Mouse (Mus musculus): Measurements from ENCODE around the gene Wipf2. TPM values are rescaled to one million over a fixed set of nuclear protein-coding genes. Genes with fewer than 3 reads are reported as not detected.

Wipf2 gene
- total and polyA plus RNA-seq, 3 experiments: 2.9 to 7.1 TPM; not detected in 1

DNA sequence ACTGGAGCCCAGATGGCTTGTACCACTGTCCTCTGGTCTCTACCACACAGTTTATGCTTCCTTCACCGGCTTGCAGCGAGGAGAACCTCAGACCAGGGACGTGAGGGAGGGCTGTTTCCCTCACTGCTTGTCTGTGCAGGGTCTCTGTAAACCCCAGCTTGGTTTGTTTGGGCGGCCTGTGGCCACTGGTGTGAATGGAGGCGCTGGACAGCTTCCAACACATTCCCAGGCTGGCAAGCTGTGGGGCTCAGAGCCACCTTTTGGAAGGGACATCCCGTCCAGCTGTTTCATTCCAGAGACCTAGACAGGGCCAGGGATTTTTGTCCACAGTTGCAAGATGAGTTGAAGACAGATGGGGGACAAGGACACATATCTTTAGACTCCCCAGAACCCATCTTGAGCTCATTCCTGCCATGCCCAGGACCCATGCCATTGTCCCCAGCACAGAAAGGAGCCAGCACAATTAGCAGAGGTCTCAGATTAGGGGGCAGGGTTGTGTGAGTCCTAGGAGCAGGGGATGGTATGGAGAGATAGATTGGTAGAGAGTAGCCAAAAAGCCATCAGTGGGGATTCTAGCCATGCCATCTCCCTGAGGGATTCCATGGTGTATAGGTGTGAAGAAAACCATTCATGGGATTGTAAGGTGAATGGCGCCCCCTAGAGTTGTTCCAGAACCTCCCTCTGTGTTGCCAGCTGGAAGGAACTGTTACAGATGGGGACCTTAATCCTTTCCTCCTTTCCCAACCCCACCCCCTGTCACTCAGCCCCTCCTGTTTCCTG lies 68.3 kb downstream of the Wipf2 start:
- no peak for DNase-seq (ENCODE audit: low read depth, low spot score)
- peak; percentile 20 to 32 (median 24); a peak in 4 of 6 replicates for TF ChIP-seq CTCF (IDR thresholded peaks at IDR 0.05 in 2 of 3, conservative IDR thresholded peaks at IDR 0.05 in 1 of 3; ENCODE audit: control insufficient read depth in 1 of 3, insufficient read depth in 1 of 3, low read depth in 2 of 3, low read length in 3 of 3, poor library complexity in 1 of 3, severe bottlenecking in 1 of 3)
- TF ChIP-seq USF1 (IDR thresholded peaks at IDR 0.05; ENCODE audit: low read depth, low read length): no peak
- Histone ChIP-seq H3K27ac (ENCODE audit: control insufficient read depth, low read depth, low read length) (no peak overlapping the region), H3K27me3 (ENCODE audit: control insufficient read depth in 1 of 2, insufficient read depth in 2 of 2, low read length in 2 of 2) (no peaks in the 10 kb centered on the region), H3K9me3 (replicated peaks; ENCODE audit: insufficient read depth, low read length) (no peaks in the 10 kb centered on the region), H3K36me3 (ENCODE audit: control insufficient read depth in 1 of 2, insufficient read depth in 2 of 2, low read length in 2 of 2) (no peaks in the 10 kb centered on the region), H3K4me1 (ENCODE audit: control insufficient read depth in 1 of 2, insufficient read depth in 2 of 2, low read length in 2 of 2) (peaks cover 3 to 10% of the 10 kb centered on the region in 2 experiments; a peak in 3 of 4 replicates), H3K4me3 (ENCODE audit: control insufficient read depth in 1 of 2, insufficient read depth in 1 of 2, low read depth in 2 of 2, low read length in 2 of 2) (no peak overlapping the region), H3K9ac (ENCODE audit: control insufficient read depth, low read depth, low read length, poor library complexity, severe bottlenecking) (no peak overlapping the region), H3K79me2 (ENCODE audit: control insufficient read depth, insufficient read depth, low read length, poor library complexity) (no peaks in the 10 kb centered on the region)

DNA sequence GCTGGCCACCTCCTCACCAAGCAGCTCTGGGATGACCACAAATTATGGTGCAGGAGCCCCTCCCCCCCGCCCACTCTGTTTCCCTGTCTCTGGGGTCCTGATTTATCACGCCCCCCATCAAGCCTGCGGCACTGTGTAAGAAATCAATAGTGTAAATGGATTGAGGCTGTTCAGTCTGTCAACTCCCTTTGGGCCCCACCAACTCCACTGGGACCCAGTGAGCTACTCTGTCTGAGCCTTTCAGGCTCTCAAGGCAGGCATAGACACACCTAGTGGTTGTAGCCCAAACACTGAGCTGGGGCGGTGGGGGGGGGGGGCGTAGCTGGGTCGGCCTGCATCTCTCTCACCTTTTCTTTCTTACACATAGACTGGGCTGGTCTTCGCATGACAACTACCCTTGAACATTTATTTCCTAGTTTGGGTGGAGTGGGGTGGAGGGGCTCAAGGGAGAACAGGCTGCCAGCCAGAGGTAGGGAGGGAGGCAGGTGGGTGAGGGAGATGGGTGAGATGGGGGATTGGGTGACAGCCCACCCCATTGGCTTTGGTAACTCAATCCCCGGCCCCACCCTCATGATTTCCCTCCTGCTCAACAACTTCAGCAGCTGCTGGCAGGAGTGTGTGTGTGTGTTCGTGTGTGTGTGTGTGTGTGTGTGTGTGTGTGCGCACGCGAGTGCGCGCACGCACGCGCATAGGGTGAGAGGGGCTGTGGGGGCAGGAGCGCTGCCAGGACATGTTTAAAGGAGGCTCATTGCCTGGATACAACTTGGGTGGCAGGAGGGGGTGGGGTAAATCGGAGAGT lies 69.1 kb downstream of the Wipf2 start:
- Histone ChIP-seq H3K27me3 (ENCODE audit: control insufficient read depth in 1 of 2, insufficient read depth in 2 of 2, low read length in 2 of 2) (no peaks in the 10 kb centered on the region), H3K79me2 (ENCODE audit: control insufficient read depth, insufficient read depth, low read length, poor library complexity) (no peaks in the 10 kb centered on the region; the same call in 1 of the 2 replicates), H3K4me3 (ENCODE audit: control insufficient read depth in 1 of 2, insufficient read depth in 1 of 2, low read depth in 2 of 2, low read length in 2 of 2) (no peak overlapping the region), H3K9me3 (replicated peaks; ENCODE audit: insufficient read depth, low read length) (no peaks in the 10 kb centered on the region), H3K27ac (ENCODE audit: control insufficient read depth, low read depth, low read length) (no peak overlapping the region), H3K36me3 (ENCODE audit: control insufficient read depth in 1 of 2, insufficient read depth in 2 of 2, low read length in 2 of 2) (no peaks in the 10 kb centered on the region), H3K4me1 (ENCODE audit: control insufficient read depth in 1 of 2, insufficient read depth in 2 of 2, low read length in 2 of 2) (peaks cover 6 to 13% of the 10 kb centered on the region in 2 experiments; a peak in 3 of 4 replicates), H3K9ac (ENCODE audit: control insufficient read depth, low read depth, low read length, poor library complexity, severe bottlenecking) (no peak overlapping the region)
- no peak for DNase-seq (ENCODE audit: low read depth, low spot score)
- TF ChIP-seq USF2 (IDR thresholded peaks at IDR 0.05; ENCODE audit: borderline replicate concordance in 1 of 2, insufficient read depth in 1 of 2, low read depth in 1 of 2, low read length in 2 of 2) (no peak), ZMIZ1 (IDR thresholded peaks at IDR 0.05; ENCODE audit: low read depth, low read length) (no peak), ZKSCAN1 (IDR thresholded peaks at IDR 0.05; ENCODE audit: low read depth, low read length) (no peak), CHD2 (IDR thresholded peaks at IDR 0.05; ENCODE audit: low read length) (no peak), TCF12 (IDR thresholded peaks at IDR 0.05; ENCODE audit: low read depth, low read length) (no peak), EP300 (IDR thresholded peaks at IDR 0.05; ENCODE audit: low read depth in 1 of 2, low read length in 2 of 2) (no peak), ETS1 (IDR thresholded peaks at IDR 0.05; ENCODE audit: low read depth, low read length) (no peak)

DNA sequence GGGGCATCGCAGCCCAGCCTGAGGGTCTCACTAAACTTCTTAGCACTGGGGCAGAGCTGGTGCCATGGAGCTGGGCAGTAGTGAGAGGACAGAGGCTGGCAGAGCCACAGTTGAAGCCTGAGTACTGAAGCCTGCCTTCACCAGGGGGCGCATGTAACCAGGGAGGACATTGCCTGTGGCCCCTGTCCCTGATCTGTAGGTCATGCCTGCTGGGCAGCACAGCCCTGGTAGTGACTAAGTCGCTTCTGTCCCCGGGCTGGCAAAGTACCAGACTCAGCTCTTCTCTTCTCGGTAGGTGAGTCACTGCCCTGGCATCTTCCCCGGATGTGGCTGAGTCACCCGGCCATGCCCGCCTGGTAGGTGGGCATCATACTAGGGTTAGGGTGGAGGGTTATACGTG lies 69.7 kb downstream of the Wipf2 start:
- Histone ChIP-seq H3K27me3 (ENCODE audit: control insufficient read depth in 1 of 2, insufficient read depth in 2 of 2, low read length in 2 of 2) (no peaks in the 10 kb centered on the region), H3K9me3 (replicated peaks; ENCODE audit: insufficient read depth, low read length) (no peaks in the 10 kb centered on the region), H3K27ac (ENCODE audit: control insufficient read depth, low read depth, low read length) (no peak overlapping the region), H3K79me2 (ENCODE audit: control insufficient read depth, insufficient read depth, low read length, poor library complexity) (peaks cover 5% of the 10 kb centered on the region; the same call in 1 of the 2 replicates), H3K4me3 (ENCODE audit: control insufficient read depth in 1 of 2, insufficient read depth in 1 of 2, low read depth in 2 of 2, low read length in 2 of 2) (no peak overlapping the region), H3K4me1 (ENCODE audit: control insufficient read depth in 1 of 2, insufficient read depth in 2 of 2, low read length in 2 of 2) (peaks cover 8 to 17% of the 10 kb centered on the region in 2 experiments; a peak in 3 of 4 replicates), H3K36me3 (ENCODE audit: control insufficient read depth in 1 of 2, insufficient read depth in 2 of 2, low read length in 2 of 2) (no peaks in the 10 kb centered on the region), H3K9ac (ENCODE audit: control insufficient read depth, low read depth, low read length, poor library complexity, severe bottlenecking) (no peak overlapping the region)
- peak; percentile 58 for DNase-seq (ENCODE audit: low read depth, low spot score)
- TF ChIP-seq ELF1 (IDR thresholded peaks at IDR 0.05; ENCODE audit: low read depth, low read length) (no peak), ZC3H11A (IDR thresholded peaks at IDR 0.05; ENCODE audit: low read depth, low read length) (peak; percentile 23; the same call in 1 of the 2 replicates), GATA1 (IDR thresholded peaks at IDR 0.05; ENCODE audit: low read depth, low read length) (no peak), CTCF (IDR thresholded peaks at IDR 0.05 in 2 of 3, conservative IDR thresholded peaks at IDR 0.05 in 1 of 3; ENCODE audit: control insufficient read depth in 1 of 3, insufficient read depth in 1 of 3, low read depth in 2 of 3, low read length in 3 of 3, poor library complexity in 1 of 3, severe bottlenecking in 1 of 3) (peak; percentile 21 to 56 (median 53); a peak in 5 of 6 replicates), SMC3 (IDR thresholded peaks at IDR 0.05; ENCODE audit: low read depth, low read length) (peak; percentile 67), CHD1 (IDR thresholded peaks at IDR 0.05; ENCODE audit: low read depth, low read length) (no peak), RAD21 (IDR thresholded peaks at IDR 0.05; ENCODE audit: low read depth, low read length) (peak; percentile 26), TBP (IDR thresholded peaks at IDR 0.05; ENCODE audit: low read depth, low read length) (no peak), CHD2 (IDR thresholded peaks at IDR 0.05; ENCODE audit: low read length) (no peak), POLR2A (IDR thresholded peaks at IDR 0.05; ENCODE audit: control insufficient read depth in 1 of 2, insufficient read depth in 1 of 2, low read depth in 1 of 2, low read length in 2 of 2, poor library complexity in 1 of 2) (no peak), ZMIZ1 (IDR thresholded peaks at IDR 0.05; ENCODE audit: low read depth, low read length) (no peak), MYC (IDR thresholded peaks at IDR 0.05; ENCODE audit: low read depth, low read length) (no peak)

Measured in MEL (cell line).